Mouse (Mus musculus) CH12.LX (cell line): ENCODE measurements around the gene Slc39a3. TPM values are rescaled to one million over a fixed set of nuclear protein-coding genes. Genes with fewer than 3 reads are reported as not detected.

Source experiments
- DNase-seq: peaks from one replicate; pipeline ENCODE4 v3.0.0-alpha.2; 2013; ENCODE audit errors: extremely low read depth
- H3K27ac ChIP-seq: 2 replicates; pipeline ENCODE4 v1.5.1; 2012; ENCODE audit warnings: low read depth, mild to moderate bottlenecking, control low read depth, moderate library complexity; ENCODE audit not compliant: insufficient read depth
- H3K27me3 ChIP-seq: replicated peaks from 2 replicates; pipeline ENCODE3; 2012; ENCODE audit warnings: inconsistent platforms
- H3K36me3 ChIP-seq, 2 experiments: replicated peaks in 1 of 2; 2 replicates each; pipeline versions ENCODE3 to v1.6.1; 2012; ENCODE audit warnings: inconsistent platforms in 1 of 2, low read length in 1 of 2, mild to moderate bottlenecking in 1 of 2, mixed read lengths in 1 of 2, moderate library complexity in 1 of 2; ENCODE audit not compliant: control insufficient read depth in 1 of 2, insufficient read depth in 1 of 2
- H3K4me1 ChIP-seq, 2 experiments: 2 replicates each; pipeline ENCODE4 v1.6.1; 2012; ENCODE audit warnings: inconsistent platforms in 1 of 2, moderate library complexity in 1 of 2; ENCODE audit not compliant: insufficient read depth in 2 of 2, control insufficient read depth in 1 of 2
- H3K4me2 ChIP-seq: 2 replicates; pipeline ENCODE4 v1.6.1; 2012; ENCODE audit warnings: low read depth, mild to moderate bottlenecking, control low read depth; ENCODE audit not compliant: poor library complexity, insufficient read depth, severe bottlenecking
- H3K4me3 ChIP-seq, 3 experiments: fragments of 150-350 bp in 1 of 3; sonication (generic) in 1 of 3; replicated peaks in 1 of 3; 2 replicates each; pipeline versions ENCODE3 to v1.5.1; 2011 to 2012; ENCODE audit warnings: low read depth in 2 of 3, low read length in 2 of 3, mild to moderate bottlenecking in 2 of 3, moderate library complexity in 2 of 3, control low read depth in 1 of 3, improper control_type of control experiment in 1 of 3, inconsistent platforms in 1 of 3, mixed read lengths in 1 of 3; ENCODE audit not compliant: poor library complexity in 1 of 3
- H3K79me2 ChIP-seq: replicated peaks from 2 replicates; pipeline ENCODE4 v1.6.1; 2012; ENCODE audit warnings: mild to moderate bottlenecking, moderate library complexity; ENCODE audit not compliant: control insufficient read depth, poor library complexity, insufficient read depth, severe bottlenecking; ENCODE audit errors: extremely low read depth
- H3K9ac ChIP-seq: 2 replicates; pipeline ENCODE4 v1.6.1; 2012; ENCODE audit warnings: low read depth, mild to moderate bottlenecking, control low read depth, moderate library complexity; ENCODE audit not compliant: insufficient read depth
- H3K9me3 ChIP-seq: replicated peaks from 2 replicates; pipeline ENCODE3; 2012; ENCODE audit warnings: low read length, inconsistent platforms, mixed read lengths
- BHLHE40 ChIP-seq: IDR thresholded peaks from 2 replicates; pipeline ENCODE4 v1.6.1; 2011; ENCODE audit warnings: mild to moderate bottlenecking, low read depth, low read length, improper control_type of control experiment
- CHD1 ChIP-seq: IDR thresholded peaks from 2 replicates; pipeline ENCODE4 v1.6.1; 2012; ENCODE audit warnings: low read depth, low read length, improper control_type of control experiment, inconsistent platforms
- CHD2 ChIP-seq: IDR thresholded peaks from 2 replicates; pipeline ENCODE4 v1.6.1; 2011; ENCODE audit warnings: low read length, improper control_type of control experiment
- CTCF ChIP-seq, 2 experiments: IDR thresholded peaks in 1 of 2; conservative IDR thresholded peaks in 1 of 2; 2 replicates each; pipeline ENCODE4 v1.5.1; 2011 to 2012; ENCODE audit warnings: low read depth in 2 of 2, low read length in 2 of 2, improper control_type of control experiment in 1 of 2, inconsistent platforms in 1 of 2, mild to moderate bottlenecking in 1 of 2, moderate library complexity in 1 of 2
- E2F4 ChIP-seq: IDR thresholded peaks from 2 replicates; pipeline ENCODE4 v1.6.1; 2011; ENCODE audit warnings: low read depth, low read length, improper control_type of control experiment; ENCODE audit not compliant: insufficient replicate concordance
- EP300 ChIP-seq: IDR thresholded peaks from 2 replicates; pipeline ENCODE4 v1.6.1; 2011; ENCODE audit warnings: low read length, improper control_type of control experiment
- ETS1 ChIP-seq: conservative IDR thresholded peaks from 2 replicates; pipeline ENCODE4 v1.6.1; 2012; ENCODE audit warnings: low read depth, mild to moderate bottlenecking, inconsistent platforms, low read length, improper control_type of control experiment, moderate library complexity
- GABPA ChIP-seq: IDR thresholded peaks from 2 replicates; pipeline ENCODE4 v1.6.1; 2012; ENCODE audit warnings: low read depth, low read length, improper control_type of control experiment, inconsistent platforms; ENCODE audit not compliant: insufficient replicate concordance
- HCFC1 ChIP-seq: IDR thresholded peaks from 2 replicates; pipeline ENCODE4 v1.6.1; 2012; ENCODE audit warnings: low read depth, mild to moderate bottlenecking, inconsistent platforms, low read length, improper control_type of control experiment
- IRF4 ChIP-seq: IDR thresholded peaks from 2 replicates; pipeline ENCODE4 v1.6.1; 2014; ENCODE audit warnings: low read depth, mild to moderate bottlenecking, inconsistent platforms, low read length, improper control_type of control experiment
- JUND ChIP-seq: conservative IDR thresholded peaks from 2 replicates; pipeline ENCODE4 v1.6.1; 2011; ENCODE audit warnings: low read depth, low read length, improper control_type of control experiment
- KAT2A ChIP-seq: IDR thresholded peaks from 2 replicates; pipeline ENCODE4 v1.6.1; 2012; ENCODE audit warnings: low read length, improper control_type of control experiment, inconsistent platforms; ENCODE audit not compliant: insufficient replicate concordance
- MAFK ChIP-seq: IDR thresholded peaks from 2 replicates; pipeline ENCODE4 v1.6.1; 2011; ENCODE audit warnings: low read length, improper control_type of control experiment; ENCODE audit not compliant: insufficient replicate concordance
- MAZ ChIP-seq: IDR thresholded peaks from 2 replicates; pipeline ENCODE4 v1.6.1; 2012; ENCODE audit warnings: low read depth, mild to moderate bottlenecking, inconsistent platforms, low read length, improper control_type of control experiment, moderate library complexity
- MEF2A ChIP-seq: IDR thresholded peaks from 2 replicates; pipeline ENCODE4 v1.6.1; 2014; ENCODE audit warnings: low read depth, mild to moderate bottlenecking, inconsistent platforms, low read length, improper control_type of control experiment, borderline replicate concordance
- MXI1 ChIP-seq: IDR thresholded peaks from 2 replicates; pipeline ENCODE4 v1.6.1; 2011; ENCODE audit warnings: mild to moderate bottlenecking, low read depth, low read length, improper control_type of control experiment
- NELFE ChIP-seq: IDR thresholded peaks from 2 replicates; pipeline ENCODE4 v1.6.1; 2011; ENCODE audit warnings: low read depth, low read length, improper control_type of control experiment
- NRF1 ChIP-seq: IDR thresholded peaks from 2 replicates; pipeline ENCODE4 v1.6.1; 2014; ENCODE audit warnings: low read depth, mild to moderate bottlenecking, inconsistent platforms, low read length, improper control_type of control experiment, moderate library complexity
- PAX5 ChIP-seq: IDR thresholded peaks from 2 replicates; pipeline ENCODE4 v1.6.1; 2012; ENCODE audit warnings: low read length, inconsistent platforms, mixed read lengths
- POLR2A ChIP-seq: IDR thresholded peaks from 2 replicates; pipeline ENCODE4 v1.6.1; 2011; ENCODE audit warnings: low read depth, mild to moderate bottlenecking, improper control_type of control experiment, low read length
- POLR2AphosphoS2 ChIP-seq: IDR thresholded peaks from 2 replicates; pipeline ENCODE4 v1.6.1; 2011; ENCODE audit warnings: low read depth, low read length, improper control_type of control experiment
- RAD21 ChIP-seq: IDR thresholded peaks from 2 replicates; pipeline ENCODE4 v1.6.1; 2011; ENCODE audit warnings: low read depth, mild to moderate bottlenecking, low read length, improper control_type of control experiment, moderate library complexity
- RCOR1 ChIP-seq: conservative IDR thresholded peaks from 2 replicates; pipeline ENCODE4 v1.6.1; 2012; ENCODE audit warnings: low read depth, mild to moderate bottlenecking, inconsistent platforms, low read length, improper control_type of control experiment
- SIN3A ChIP-seq: IDR thresholded peaks from 2 replicates; pipeline ENCODE4 v1.6.1; 2012; ENCODE audit warnings: low read length, improper control_type of control experiment, inconsistent platforms
- SMC3 ChIP-seq: IDR thresholded peaks from 2 replicates; pipeline ENCODE4 v1.6.1; 2011; ENCODE audit warnings: low read depth, low read length, improper control_type of control experiment
- UBTF ChIP-seq: IDR thresholded peaks from 2 replicates; pipeline ENCODE4 v1.6.1; 2012; ENCODE audit warnings: low read depth, mild to moderate bottlenecking, inconsistent platforms, low read length, improper control_type of control experiment, moderate library complexity
- USF1 ChIP-seq: IDR thresholded peaks from 2 replicates; pipeline ENCODE4 v1.6.1; 2014; ENCODE audit warnings: low read depth, mild to moderate bottlenecking, inconsistent platforms, low read length, improper control_type of control experiment
- USF2 ChIP-seq: conservative IDR thresholded peaks from 2 replicates; pipeline ENCODE4 v1.6.1; 2011; ENCODE audit warnings: low read depth, low read length, improper control_type of control experiment
- ZKSCAN1 ChIP-seq: IDR thresholded peaks from 2 replicates; pipeline ENCODE4 v1.6.1; 2012; ENCODE audit warnings: low read depth, inconsistent platforms, low read length, improper control_type of control experiment, borderline replicate concordance
- ZMIZ1 ChIP-seq: IDR thresholded peaks from 2 replicates; pipeline ENCODE4 v1.6.1; 2012; ENCODE audit warnings: low read depth, mild to moderate bottlenecking, inconsistent platforms, low read length, improper control_type of control experiment
- ZNF384 ChIP-seq: IDR thresholded peaks from 2 replicates; pipeline ENCODE4 v1.6.1; 2012; ENCODE audit warnings: low read depth, low read length, improper control_type of control experiment, inconsistent platforms
- dilution Hi-C: fragments of 300-500 bp; cut with MboI; formaldehyde crosslinking; loops from 2 replicates; pipeline ENCODE4 v1.14.3; 2020; ENCODE audit warnings: low sequenced_read_pairs; ENCODE audit not compliant: extremely low pct_unique_long_range_greater_than_20kb, extremely low pct_ligation_motif_present
- in situ Hi-C: fragments of 300-500 bp; cut with MboI; formaldehyde crosslinking; loops from 3 replicates; pipeline ENCODE4 v1.14.3; 2019; ENCODE audit warnings: low sequenced_read_pairs, low pct_ligation_motif_present, low pct_unique_long_range_greater_than_20kb, mixed read lengths
- polyA plus RNA-seq: library from polyadenylated mRNA; unstranded; fragments of >175 nt; gene quantifications from 2 replicates; pipeline ENCODE4 v1.2.1, GENCODE M21; 2012; ENCODE audit warnings: low read depth; ENCODE audit not compliant: insufficient read length
- total RNA-seq, 2 experiments: library from RNA; depleted of rRNA; stranded (reverse); fragments of 300-350 nt in 1 of 2; fragments of >200 nt in 1 of 2; gene quantifications; 2 replicates each; pipeline ENCODE4 v1.2.3; 2012 to 2014

Gene Slc39a3
- total and polyA plus RNA-seq, 3 experiments: 3.9 to 7.2 (median 4.2) TPM

GRCm38 (mm10) chr10:80989446-80989845 lies 47.8 kb downstream of the Slc39a3 start:
- Histone ChIP-seq H3K9me3 (peaks cover 3% of the 10 kb centered on the region), H3K4me1 (peaks cover 25 to 70% of the 10 kb centered on the region in 2 experiments)
- TF ChIP-seq PAX5: no peak
- peak; percentile 94 for TF ChIP-seq ZNF384
- 0 out of 2 replicates have a peak, but pooled peaks have one; percentile 28 for TF ChIP-seq MEF2A
- no peak for TF ChIP-seq SIN3A
- TF ChIP-seq EP300: peak; percentile 38; the same call in 1 of the 2 replicates
- peak; percentile 34; the same call in 1 of the 2 replicates for TF ChIP-seq BHLHE40
- peak; percentile 28 for TF ChIP-seq ETS1
- TF ChIP-seq, all 38 proteins: peak for 5
- Histone ChIP-seq H3K79me2 (no peaks in the 10 kb centered on the region), H3K4me3 (no peak overlapping the region), H3K27me3 (peaks cover 29% of the 10 kb centered on the region), H3K9ac (no peak overlapping the region), H3K4me2 (peak overlapping the region; percentile 21; the same call in 1 of the 2 replicates), H3K27ac (no peak overlapping the region), H3K36me3 (no peaks in the 10 kb centered on the region)
- peak; percentile 67 for DNase-seq
- in situ Hi-C loops (no loop called here), dilution Hi-C loops (no loop called here)

DNA sequence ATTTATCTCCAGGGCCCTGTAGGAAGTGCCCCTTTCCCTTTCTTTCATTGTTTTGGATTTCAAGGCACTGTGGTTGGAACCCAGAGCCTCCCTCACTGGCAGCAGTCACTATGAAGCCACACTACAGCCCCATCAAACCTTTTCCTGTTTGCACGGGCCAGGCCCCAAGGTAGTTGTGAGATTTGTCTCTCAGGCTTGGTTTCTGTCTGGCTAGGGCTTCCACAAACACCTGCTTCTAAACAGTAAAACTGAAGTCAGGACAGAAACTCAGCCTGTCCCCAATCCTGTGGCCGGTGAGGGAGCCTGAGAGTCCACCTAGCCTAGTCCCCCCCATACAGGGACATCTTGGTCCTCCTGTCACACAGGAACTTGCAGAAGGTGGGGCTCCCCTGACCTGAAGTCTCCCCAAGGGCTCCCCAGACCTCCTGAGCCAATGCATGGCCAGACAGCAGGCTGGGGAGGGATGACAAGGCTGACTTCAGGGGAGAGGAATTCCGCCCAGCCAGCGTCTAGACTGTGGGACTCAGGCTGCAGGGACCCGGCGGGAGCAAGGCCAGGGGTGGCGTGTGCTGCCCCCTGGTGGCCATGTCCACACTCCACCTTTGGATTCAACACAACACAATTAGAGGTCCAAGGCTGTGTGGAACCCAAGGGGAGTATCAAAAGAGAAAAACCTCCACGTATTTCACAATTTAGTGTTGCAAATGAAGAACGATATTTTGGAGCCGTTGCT lies 49.4 kb downstream of the Slc39a3 start:
- in situ Hi-C loops: no loop called here
- peaks cover 3% of the 10 kb centered on the region for H3K9me3 ChIP-seq
- H3K4me3 ChIP-seq: no peak overlapping the region
- H3K4me1 ChIP-seq: peaks cover 29 to 79% of the 10 kb centered on the region in 2 experiments
- no peak overlapping the region for H3K4me2 ChIP-seq
- no peaks in the 10 kb centered on the region for H3K79me2 ChIP-seq
- DNase-seq: peak; percentile 82
- H3K36me3 ChIP-seq: no peaks in the 10 kb centered on the region
- H3K27me3 ChIP-seq: peaks cover 18% of the 10 kb centered on the region
- no peak overlapping the region for H3K27ac ChIP-seq
- dilution Hi-C loops: no loop called here
- H3K9ac ChIP-seq: no peak overlapping the region
- TF ChIP-seq MXI1 (peak; percentile 39; the same call in 1 of the 2 replicates), CHD1 (no peak), GABPA (no peak), ZKSCAN1 (no peak), ZMIZ1 (no peak), KAT2A (no peak), SMC3 (peak; percentile 99), MAZ (no peak), POLR2A (no peak), CHD2 (no peak), MAFK (no peak), RAD21 (peak; percentile 91), BHLHE40 (peak; percentile 62), E2F4 (no peak), IRF4 (peak; percentile 12; the same call in 1 of the 2 replicates), PAX5 (no peak), MEF2A (peak; percentile 58; the same call in 1 of the 2 replicates), NRF1 (no peak), HCFC1 (no peak), ETS1 (no peak), RCOR1 (no peak), CTCF (conservative IDR thresholded peaks at IDR 0.05 in 1 of 2, IDR thresholded peaks at IDR 0.05 in 1 of 2; ENCODE audit: low read depth in 2 of 2, low read length in 2 of 2) (peak; percentile 58 to 98), USF1 (no peak), USF2 (no peak), NELFE (peak; percentile 37; the same call in 1 of the 2 replicates), ZNF384 (peak; percentile 66), UBTF (no peak), SIN3A (peak; percentile 80), JUND (no peak), POLR2AphosphoS2 (no peak)
